Mouse (Mus musculus): Measurements from ENCODE around the gene Ralgps2. TPM values are rescaled to one million over a fixed set of nuclear protein-coding genes. Genes with fewer than 3 reads are reported as not detected.

The Ralgps2 gene
- polyA plus RNA-seq, 1 experiment from 2014 or later: 25.6 TPM

GRCm38 (mm10) chr1:156769163-156769562 lies 170.3 kb downstream of the Ralgps2 start:
- H3K36me3 ChIP-seq (replicated peaks; ENCODE audit: insufficient read depth, low read length): no peaks in the 10 kb centered on the region
- H3K4me1 ChIP-seq (ENCODE audit: insufficient read depth): no peaks in the 10 kb centered on the region
- DNase-seq: no peak
- H3K9me3 ChIP-seq (ENCODE audit: low read length): peaks cover 8% of the 10 kb centered on the region
- no peak overlapping the region for H3K4me2 ChIP-seq (ENCODE audit: low read depth, low read length)
- no peak for TF ChIP-seq CTCF (IDR thresholded peaks at IDR 0.05; ENCODE audit: low read depth)
- no peak for TF ChIP-seq EP300 (IDR thresholded peaks at IDR 0.05; ENCODE audit: low read depth)
- 70% methylated on average over 5 of the region's 5 CpGs for WGBS (ENCODE audit: insufficient replicate concordance)
- H3K4me3 ChIP-seq (ENCODE audit: low read depth, low read length): no peak overlapping the region
- no peak overlapping the region for H3K27ac ChIP-seq (ENCODE audit: low read depth)
- no peak overlapping the region for H3K9ac ChIP-seq (replicated peaks)
- ATAC-seq: no peak
- no peaks in the 10 kb centered on the region for H3K27me3 ChIP-seq (ENCODE audit: insufficient read depth, low read length)

- ATAC-seq: no peak
- no peak overlapping the region for H3K4me2 ChIP-seq (ENCODE audit: low read depth, low read length)
Observed at GRCm38 (mm10) chr1:156765311-156765710, 174.1 kb downstream of the Ralgps2 start.

GRCm38 (mm10) chr1:156764584-156764983 lies 174.8 kb downstream of the Ralgps2 start:
- peak; percentile 56 for TF ChIP-seq CTCF (IDR thresholded peaks at IDR 0.05; ENCODE audit: low read depth)
- no peak for TF ChIP-seq EP300 (IDR thresholded peaks at IDR 0.05; ENCODE audit: low read depth)
- ATAC-seq: no peak

More at GRCm38 (mm10) chr1:156765311-156765710, 174.1 kb downstream of the Ralgps2 start:
- no peak for TF ChIP-seq EP300 (IDR thresholded peaks at IDR 0.05; ENCODE audit: low read depth)
- no peak for TF ChIP-seq CTCF (IDR thresholded peaks at IDR 0.05; ENCODE audit: low read depth)
- WGBS (ENCODE audit: insufficient replicate concordance): 89% methylated on average over 3 of the region's 3 CpGs
- H3K4me1 ChIP-seq (ENCODE audit: insufficient read depth): no peaks in the 10 kb centered on the region
- H3K36me3 ChIP-seq (replicated peaks; ENCODE audit: insufficient read depth, low read length): no peaks in the 10 kb centered on the region
- peaks cover 8% of the 10 kb centered on the region for H3K9me3 ChIP-seq (ENCODE audit: low read length)
- no peak for DNase-seq
- H3K9ac ChIP-seq (replicated peaks): no peak overlapping the region
- no peaks in the 10 kb centered on the region for H3K27me3 ChIP-seq (ENCODE audit: insufficient read depth, low read length)
- H3K4me3 ChIP-seq (ENCODE audit: low read depth, low read length): no peak overlapping the region
- no peak overlapping the region for H3K27ac ChIP-seq (ENCODE audit: low read depth)

GRCm38 (mm10) chr1:156763280-156763679 lies 176.1 kb downstream of the Ralgps2 start:
- 85% methylated on average over 6 of the region's 6 CpGs for WGBS (ENCODE audit: insufficient replicate concordance)
- H3K9me3 ChIP-seq (ENCODE audit: low read length): peaks cover 8% of the 10 kb centered on the region
- H3K27ac ChIP-seq (ENCODE audit: low read depth): no peak overlapping the region
- H3K4me3 ChIP-seq (ENCODE audit: low read depth, low read length): no peak overlapping the region
- DNase-seq (no peak), ATAC-seq (no peak)
- H3K9ac ChIP-seq (replicated peaks): no peak overlapping the region
- H3K27me3 ChIP-seq (ENCODE audit: insufficient read depth, low read length): no peaks in the 10 kb centered on the region
- no peaks in the 10 kb centered on the region for H3K4me1 ChIP-seq (ENCODE audit: insufficient read depth)
- no peak overlapping the region for H3K4me2 ChIP-seq (ENCODE audit: low read depth, low read length)
- no peak for TF ChIP-seq CTCF (IDR thresholded peaks at IDR 0.05; ENCODE audit: low read depth)
- no peak for TF ChIP-seq EP300 (IDR thresholded peaks at IDR 0.05; ENCODE audit: low read depth)
- no peaks in the 10 kb centered on the region for H3K36me3 ChIP-seq (replicated peaks; ENCODE audit: insufficient read depth, low read length)

More at GRCm38 (mm10) chr1:156764584-156764983, 174.8 kb downstream of the Ralgps2 start:
- Histone ChIP-seq H3K27me3 (ENCODE audit: insufficient read depth, low read length) (no peaks in the 10 kb centered on the region), H3K9me3 (ENCODE audit: low read length) (peaks cover 8% of the 10 kb centered on the region), H3K9ac (replicated peaks) (no peak overlapping the region), H3K27ac (ENCODE audit: low read depth) (no peak overlapping the region), H3K36me3 (replicated peaks; ENCODE audit: insufficient read depth, low read length) (no peaks in the 10 kb centered on the region), H3K4me3 (ENCODE audit: low read depth, low read length) (no peak overlapping the region), H3K4me2 (ENCODE audit: low read depth, low read length) (no peak overlapping the region), H3K4me1 (ENCODE audit: insufficient read depth) (no peaks in the 10 kb centered on the region)
- 64% methylated on average over 6 of the region's 6 CpGs for WGBS (ENCODE audit: insufficient replicate concordance)
- no peak for DNase-seq

- Histone ChIP-seq H3K36me3 (replicated peaks; ENCODE audit: insufficient read depth, low read length) (no peaks in the 10 kb centered on the region), H3K9me3 (ENCODE audit: low read length) (peaks cover 4% of the 10 kb centered on the region; the same call in 1 of the 2 replicates), H3K27ac (ENCODE audit: low read depth) (no peak overlapping the region), H3K9ac (replicated peaks) (no peak overlapping the region), H3K4me3 (ENCODE audit: low read depth, low read length) (no peak overlapping the region), H3K27me3 (ENCODE audit: insufficient read depth, low read length) (no peaks in the 10 kb centered on the region), H3K4me2 (ENCODE audit: low read depth, low read length) (no peak overlapping the region), H3K4me1 (ENCODE audit: insufficient read depth) (no peaks in the 10 kb centered on the region)
- TF ChIP-seq EP300 (IDR thresholded peaks at IDR 0.05; ENCODE audit: low read depth) (no peak), CTCF (IDR thresholded peaks at IDR 0.05; ENCODE audit: low read depth) (no peak)
- DNase-seq: no peak
- ATAC-seq: no peak
- WGBS (ENCODE audit: insufficient replicate concordance): 79% methylated on average over 10 of the region's 10 CpGs
Observed at GRCm38 (mm10) chr1:156761430-156761801, 178.0 kb downstream of the Ralgps2 start.

- Histone ChIP-seq H3K4me3 (ENCODE audit: low read depth, low read length) (no peak overlapping the region), H3K9me3 (ENCODE audit: low read length) (no peaks in the 10 kb centered on the region), H3K27me3 (ENCODE audit: insufficient read depth, low read length) (no peaks in the 10 kb centered on the region), H3K27ac (ENCODE audit: low read depth) (no peak overlapping the region), H3K9ac (replicated peaks) (no peak overlapping the region), H3K4me2 (ENCODE audit: low read depth, low read length) (no peak overlapping the region), H3K4me1 (ENCODE audit: insufficient read depth) (no peaks in the 10 kb centered on the region), H3K36me3 (replicated peaks; ENCODE audit: insufficient read depth, low read length) (no peaks in the 10 kb centered on the region)
- DNase-seq (no peak), ATAC-seq (no peak)
- TF ChIP-seq CTCF (IDR thresholded peaks at IDR 0.05; ENCODE audit: low read depth): no peak
- no peak for TF ChIP-seq EP300 (IDR thresholded peaks at IDR 0.05; ENCODE audit: low read depth)
- 77% methylated on average over 13 of the region's 13 CpGs for WGBS (ENCODE audit: insufficient replicate concordance)
Observed at GRCm38 (mm10) chr1:156760549-156761429, 178.6 kb downstream of the Ralgps2 start.
